Mouse (Mus musculus) NIH3T3 (cell line): ENCODE data around the gene Pla2g2e.
"Not testable (repeated sequence)": the region's sequence is repeated elsewhere in the genome, so short reads cannot be mapped to it uniquely, and the experiment has no call there.

ENCODE experiments used
- DNase-seq: peaks from one replicate; pipeline ENCODE4 v3.0.0-alpha.2; 2012; ENCODE audit warnings: low read depth

Pla2g2e gene

GRCm38 (mm10) chr4:138882179-138882578 is 4.4 kb downstream of the Pla2g2e start:
- no peak for DNase-seq

GRCm38 (mm10) chr4:138884261-138884660 is 6.5 kb downstream of the Pla2g2e start:
- DNase-seq: peak; percentile 86

DNA sequence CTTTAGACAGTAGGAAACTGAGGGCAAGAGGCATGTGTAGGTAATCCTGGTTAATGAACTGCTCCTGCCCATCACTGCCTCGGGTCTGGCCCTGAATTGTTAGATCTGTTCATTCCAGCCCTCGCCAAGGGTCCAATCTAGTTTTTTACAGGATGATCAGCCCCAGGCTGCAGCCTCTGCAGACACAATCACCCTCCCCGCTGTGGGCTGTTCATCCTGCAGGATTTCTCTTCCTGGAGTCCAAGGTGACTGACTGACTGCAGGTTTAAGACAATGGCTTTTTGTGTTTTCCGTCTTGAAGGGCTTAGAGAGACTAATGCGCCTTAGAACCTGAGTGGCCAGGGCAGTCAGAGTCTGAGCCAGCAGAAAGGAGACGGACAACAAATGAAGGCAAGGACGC is 11.4 kb downstream of the Pla2g2e start:
- no peak for DNase-seq

- no peak for DNase-seq
Observed at GRCm38 (mm10) chr4:138889635-138890034, 11.9 kb downstream of the Pla2g2e start.

DNA sequence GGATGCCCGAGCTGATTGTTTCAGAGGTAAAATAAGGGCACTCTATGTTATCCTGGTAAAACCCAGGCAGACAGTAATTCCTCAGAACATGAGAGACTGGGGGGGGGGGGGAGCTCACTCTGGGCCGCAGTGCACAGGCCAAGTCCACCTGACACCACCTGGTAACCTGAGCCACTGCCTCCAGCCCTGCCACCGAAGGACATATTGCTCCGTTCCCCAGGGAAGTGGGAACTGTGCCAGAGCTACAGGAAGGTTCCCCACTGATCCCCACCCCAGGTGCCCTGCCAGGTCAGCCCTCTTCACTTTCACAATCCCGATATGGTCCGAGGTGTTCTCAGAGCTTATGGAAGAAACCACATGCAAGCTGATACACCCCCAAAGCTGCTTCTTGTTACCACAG is 14.9 kb downstream of the Pla2g2e start:
- DNase-seq: no peak

DNA sequence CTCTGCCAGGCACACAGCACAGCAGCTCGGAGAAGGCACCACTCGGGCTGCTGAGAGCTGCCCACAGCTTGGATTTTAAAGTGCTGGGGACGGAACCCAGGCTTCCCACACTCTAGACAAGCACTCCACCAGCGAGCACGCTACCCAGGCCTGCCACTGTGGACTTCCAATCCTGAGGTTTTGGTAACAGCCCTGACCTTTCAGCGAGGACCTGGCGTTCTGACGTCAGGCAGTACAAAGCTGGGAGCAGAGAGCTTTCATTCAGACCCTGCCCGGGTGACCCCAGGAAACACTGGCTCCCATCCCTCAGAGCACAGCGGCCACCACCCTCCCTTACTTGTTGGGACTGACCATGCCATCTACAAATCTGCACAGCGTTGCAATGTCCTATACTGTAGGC is 16.0 kb downstream of the Pla2g2e start:
- DNase-seq: not testable (repeated sequence)

GRCm38 (mm10) chr4:138899361-138899760 is 21.6 kb downstream of the Pla2g2e start:
- DNase-seq: no peak

- no peak for DNase-seq
Observed at GRCm38 (mm10) chr4:138905624-138906337, 28.0 kb downstream of the Pla2g2e start.

- DNase-seq: peak; percentile 7
Observed at GRCm38 (mm10) chr4:138913141-138913787, 35.5 kb downstream of the Pla2g2e start.

- peak; percentile 95 for DNase-seq
Observed at GRCm38 (mm10) chr4:138913797-138914196, 36.1 kb downstream of the Pla2g2e start, which contains the start of gene Otud3. Gene Otud3 (minus strand): TSS chr4:138913945.

DNA sequence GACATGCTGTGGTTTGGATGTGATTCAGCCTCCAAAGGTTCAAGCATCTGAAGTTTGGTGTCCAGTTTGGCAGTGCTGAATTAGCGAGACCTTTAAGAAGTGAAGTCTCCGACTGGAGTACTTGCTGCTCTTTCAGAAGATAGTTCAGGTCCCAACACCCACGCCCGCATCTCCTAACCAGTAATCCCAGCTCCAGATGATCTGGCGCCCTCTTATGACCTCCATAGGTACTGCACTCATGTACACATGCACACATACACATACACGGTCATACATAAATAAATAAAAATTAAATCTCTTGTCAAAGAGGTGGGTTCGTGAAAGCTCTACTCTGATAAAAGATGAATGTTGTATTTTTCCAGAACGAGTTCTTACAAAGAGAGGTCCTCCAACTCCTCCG is 39.5 kb downstream of the Pla2g2e start:
- no peak for DNase-seq

DNA sequence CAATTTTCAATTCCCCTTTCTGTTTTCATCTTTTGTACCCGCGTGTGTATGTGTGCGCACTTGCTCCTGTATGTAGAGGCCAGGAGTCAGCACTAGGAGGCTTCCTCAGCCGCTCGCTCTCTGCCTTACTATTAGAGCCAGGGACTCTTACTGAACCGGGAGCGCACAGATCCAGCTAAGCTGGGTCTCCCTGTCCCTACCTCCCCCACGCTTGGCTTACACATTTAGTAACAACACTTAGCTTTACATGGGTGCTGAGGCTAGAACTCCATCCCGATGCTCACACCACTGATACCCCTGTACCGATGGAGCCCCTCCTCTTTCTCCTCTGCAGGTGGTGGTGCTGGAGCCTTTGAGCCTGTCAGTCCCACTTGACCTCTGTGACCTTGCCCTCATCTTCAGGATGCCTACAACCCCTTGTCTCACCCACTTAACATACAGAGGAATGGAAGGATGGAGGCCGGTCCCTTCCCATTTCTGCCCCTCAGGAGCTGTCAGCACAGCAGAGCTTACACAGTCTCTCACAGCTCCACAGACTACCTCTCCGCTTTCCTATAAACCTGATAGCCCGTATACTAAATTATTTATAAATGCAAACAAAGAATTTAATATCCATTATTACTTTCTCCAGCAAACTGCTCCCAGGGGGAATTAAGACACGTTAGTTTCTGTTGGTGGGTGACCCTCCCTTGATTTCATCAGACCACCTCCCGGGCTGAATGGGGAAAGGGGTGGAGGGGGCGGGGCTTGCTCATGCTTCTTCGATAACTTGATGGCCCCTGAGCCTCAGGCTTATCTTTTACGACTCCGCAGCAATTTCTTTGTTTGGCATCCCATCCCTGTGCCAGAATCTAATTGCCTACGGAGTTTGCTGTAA is 43.8 kb downstream of the Pla2g2e start:
- DNase-seq: no peak

DNA sequence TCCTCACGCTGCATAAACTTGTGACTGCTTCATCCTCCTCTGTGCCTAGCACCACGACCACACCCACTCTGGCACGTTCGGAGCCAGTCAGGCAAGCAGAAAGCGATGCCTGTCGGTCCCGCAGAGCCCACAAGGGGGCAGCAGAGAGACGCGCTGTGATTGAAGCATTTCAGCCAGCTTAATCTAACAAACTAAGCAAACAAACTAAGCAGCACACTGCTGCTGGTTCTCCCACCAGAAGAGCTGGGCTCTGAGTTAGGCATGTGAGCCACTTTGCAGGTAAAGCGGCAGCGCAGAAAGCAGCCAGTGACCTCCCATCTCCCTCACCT is 44.4 kb downstream of the Pla2g2e start:
- peak; percentile 94 for DNase-seq

DNA sequence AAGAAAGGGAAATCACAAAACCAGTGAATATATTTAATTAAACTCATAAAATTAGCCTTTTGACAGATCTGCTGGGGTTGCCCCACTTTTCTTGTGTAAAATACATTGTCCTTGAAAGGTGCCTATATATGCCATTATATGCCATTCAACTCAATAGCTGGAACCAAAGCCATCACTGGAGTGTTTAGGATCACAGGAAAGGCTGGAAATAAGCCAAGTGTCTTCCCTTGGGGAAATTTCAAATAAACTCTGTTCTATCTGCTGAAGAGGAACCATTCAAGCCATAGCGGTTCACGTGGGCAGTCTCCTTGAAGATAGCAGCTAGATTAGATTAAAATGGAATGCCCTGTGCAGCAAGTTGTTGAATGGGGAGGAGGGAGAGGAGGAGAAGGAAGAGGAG is 47.8 kb downstream of the Pla2g2e start:
- no peak for DNase-seq
